Mouse (Mus musculus) liver, embryonic 14.5 days (tissue): ENCODE measurements around the gene Lrp2. TPM values are rescaled to one million over a fixed set of nuclear protein-coding genes. Genes with fewer than 3 reads are reported as not detected.

Source experiments
- ATAC-seq: fragments of 200-750 bp; cut with Nextera tagmentation; 2 replicates; pipeline ENCODE4 v1.8.0; 2017; ENCODE audit warnings: moderate number of reproducible peaks, mild to moderate bottlenecking, moderate library complexity; ENCODE audit not compliant: insufficient read depth
- DNase-seq, 3 experiments: peaks; one replicate each; pipeline ENCODE4 v3.0.0-alpha.2; 2012 to 2013; ENCODE audit warnings: low read depth in 3 of 3, low spot score in 3 of 3
- H3K27ac ChIP-seq: fragments of 300-500 bp; sonication (generic); 2 replicates; pipeline ENCODE4 v1.5.1; 2014; ENCODE audit warnings: moderate library complexity, mild to moderate bottlenecking, control low read depth, inconsistent platforms
- H3K27me3 ChIP-seq: fragments of 300-500 bp; sonication (generic); 2 replicates; pipeline ENCODE4 v1.6.1; 2014; ENCODE audit warnings: mild to moderate bottlenecking, low read length, moderate library complexity; ENCODE audit not compliant: control insufficient read depth, insufficient read depth
- H3K36me3 ChIP-seq: fragments of 300-500 bp; sonication (generic); replicated peaks from 2 replicates; pipeline ENCODE4 v1.6.1; 2014; ENCODE audit warnings: low read depth; ENCODE audit not compliant: control insufficient read depth, insufficient read depth
- H3K4me1 ChIP-seq, 2 experiments: fragments of 200-500 bp in 1 of 2; fragments of 300-500 bp in 1 of 2; sonication (generic) in 1 of 2; replicated peaks; 2 replicates each; pipeline ENCODE4 v1.6.1; 2012 to 2014; ENCODE audit warnings: antibody characterized with exemption in 1 of 2, inconsistent platforms in 1 of 2, low read length in 1 of 2; ENCODE audit not compliant: control insufficient read depth in 2 of 2, insufficient read depth in 2 of 2
- H3K4me2 ChIP-seq: fragments of 300-500 bp; sonication (generic); 2 replicates; pipeline ENCODE4 v1.6.1; 2014; ENCODE audit warnings: low read depth, mild to moderate bottlenecking, control low read depth, moderate library complexity
- H3K4me3 ChIP-seq, 2 experiments: fragments of 200-500 bp in 1 of 2; fragments of 300-500 bp in 1 of 2; sonication (generic) in 1 of 2; 2 replicates each; pipeline ENCODE4 v1.5.1; 2012 to 2014; ENCODE audit warnings: low read depth in 2 of 2, low read length in 2 of 2, mild to moderate bottlenecking in 2 of 2, control low read depth in 1 of 2, inconsistent platforms in 1 of 2, moderate library complexity in 1 of 2; ENCODE audit not compliant: insufficient read depth in 1 of 2
- H3K9ac ChIP-seq: fragments of 300-500 bp; sonication (generic); replicated peaks from 2 replicates; pipeline ENCODE4 v1.6.1; 2014; ENCODE audit warnings: mild to moderate bottlenecking, control low read depth, moderate library complexity
- H3K9me3 ChIP-seq: fragments of 300-500 bp; sonication (generic); 2 replicates; pipeline ENCODE4 v1.6.1; 2016; ENCODE audit warnings: low read length, mixed read lengths; ENCODE audit not compliant: control insufficient read depth
- CTCF ChIP-seq: IDR thresholded peaks from 2 replicates; pipeline ENCODE4 v1.5.1; 2016; ENCODE audit warnings: antibody characterized with exemption, low read depth, control low read depth
- EP300 ChIP-seq: IDR thresholded peaks from 2 replicates; pipeline ENCODE4 v1.6.1; 2016; ENCODE audit warnings: antibody characterized with exemption, low read depth
- WGBS: fragments of 180-500 bp; shearing (Covaris S2); extraction: QIAGEN DNeasy Blood & Tissue Kit; methylation state at CpG from one replicate; pipeline ENCODE4 v1.1.7; 2014; ENCODE audit not compliant: insufficient replicate concordance; 5-methylcytosine and 5-hydroxymethylcytosine counted together
- polyA plus RNA-seq, 2 experiments: library from polyadenylated mRNA; depleted of rRNA in 1 of 2; stranded (reverse) in 1 of 2; unstranded in 1 of 2; fragments of >200 nt; fragmentation: Nextera tagmentation in 1 of 2; extraction: Ambion mirVana in 1 of 2; gene quantifications; 2 replicates each; pipeline versions ENCODE4 v1.2.1 to v1.2.3; 2012 to 2014

Lrp2 gene
- polyA plus RNA-seq, 2 experiments, result 0.07 to 0.11 TPM

GRCm38 (mm10) chr2:69531528-69532055 is 54.3 kb downstream of the Lrp2 start:
- 28% methylated on average over 3 of the region's 3 CpGs for WGBS
- Histone ChIP-seq H3K9me3 (no peaks in the 10 kb centered on the region), H3K27me3 (no peaks in the 10 kb centered on the region), H3K27ac (no peak overlapping the region), H3K36me3 (no peaks in the 10 kb centered on the region), H3K4me2 (no peak overlapping the region), H3K9ac (no peak overlapping the region), H3K4me1 (peaks cover 0 to 9% of the 10 kb centered on the region in 2 experiments; a peak in 2 of 4 replicates), H3K4me3 (no peak overlapping the region)
- TF ChIP-seq EP300 (no peak), CTCF (no peak)
- no peak for ATAC-seq
- no peak for DNase-seq

DNA sequence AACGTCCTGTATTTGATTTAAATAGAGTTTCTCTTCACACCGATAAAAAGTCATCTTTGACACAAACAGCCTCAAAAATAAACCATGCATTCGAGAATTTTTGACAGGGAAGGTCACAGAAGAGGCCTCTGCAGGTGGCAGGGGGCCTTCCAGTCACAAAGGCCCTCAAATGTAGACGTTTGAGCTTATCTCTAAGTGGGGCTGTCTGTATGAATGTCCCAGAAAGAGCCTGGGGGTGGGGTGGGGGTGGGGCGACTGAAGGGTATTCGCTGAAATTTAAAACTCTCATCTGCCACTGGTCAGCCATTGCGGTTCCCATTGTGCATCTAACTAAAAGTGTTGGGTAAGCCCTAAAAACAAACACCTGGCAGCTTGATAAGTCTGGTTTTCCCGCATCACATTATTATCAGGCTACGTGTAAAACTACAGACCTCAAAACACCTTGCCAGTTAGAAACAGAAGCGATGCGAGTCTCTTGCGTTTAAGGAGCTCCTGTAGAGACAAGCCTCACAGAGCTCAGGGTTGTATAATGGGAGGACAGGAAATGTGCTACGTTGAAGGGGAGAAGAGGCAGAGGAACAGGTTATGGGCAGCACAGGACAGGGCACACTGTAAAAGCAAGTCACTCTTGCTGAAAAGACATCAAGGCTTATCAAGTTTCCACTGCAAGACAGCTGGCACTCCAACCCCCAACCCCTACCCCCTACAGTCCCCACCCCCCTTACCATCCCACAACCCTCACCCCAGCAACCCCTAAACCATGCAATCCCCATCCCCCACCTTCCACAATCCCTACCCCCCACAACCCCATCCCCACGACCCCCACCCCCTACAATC is 55.0 kb downstream of the Lrp2 start:
- no peak overlapping the region for H3K27ac ChIP-seq
- H3K4me1 ChIP-seq, result peaks cover 0 to 9% of the 10 kb centered on the region in 2 experiments; a peak in 2 of 4 replicates
- 15% methylated on average over 14 of the region's 14 CpGs for WGBS
- H3K9me3 ChIP-seq, result no peaks in the 10 kb centered on the region
- H3K36me3 ChIP-seq, result no peaks in the 10 kb centered on the region
- no peak overlapping the region for H3K4me3 ChIP-seq
- no peak overlapping the region for H3K9ac ChIP-seq
- no peak for ATAC-seq
- no peak for DNase-seq
- H3K4me2 ChIP-seq, result no peak overlapping the region; the same call in 1 of the 2 replicates
- TF ChIP-seq CTCF, result no peak
- TF ChIP-seq EP300, result no peak
- no peaks in the 10 kb centered on the region for H3K27me3 ChIP-seq

DNA sequence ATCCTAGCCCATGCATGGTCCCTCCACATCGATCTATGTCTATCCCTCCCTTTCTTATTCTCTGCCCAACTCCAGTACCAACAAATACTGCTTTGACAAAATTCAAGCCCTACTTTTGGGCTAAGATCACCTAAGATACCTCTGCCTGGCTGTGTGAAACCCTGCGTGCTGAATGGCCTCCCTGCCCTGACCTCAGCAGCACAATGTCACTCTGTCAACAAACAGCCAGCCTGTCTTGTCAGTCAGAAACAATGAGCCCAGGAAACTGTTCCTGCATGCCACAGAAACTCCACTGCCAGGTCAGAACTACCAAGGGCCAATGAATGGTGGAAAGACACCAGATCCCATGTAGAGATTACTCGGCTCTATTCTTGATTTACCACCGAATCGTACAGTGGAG is 55.7 kb downstream of the Lrp2 start:
- Histone ChIP-seq H3K36me3 (no peaks in the 10 kb centered on the region), H3K9ac (no peak overlapping the region), H3K4me3 (no peak overlapping the region), H3K9me3 (no peaks in the 10 kb centered on the region), H3K27ac (no peak overlapping the region), H3K27me3 (no peaks in the 10 kb centered on the region), H3K4me2 (no peak overlapping the region), H3K4me1 (peaks cover 0 to 9% of the 10 kb centered on the region in 2 experiments; a peak in 2 of 4 replicates)
- 44% methylated on average over 5 of the region's 5 CpGs for WGBS
- ATAC-seq (no peak), DNase-seq (no peak)
- TF ChIP-seq CTCF, result no peak
- no peak for TF ChIP-seq EP300

DNA sequence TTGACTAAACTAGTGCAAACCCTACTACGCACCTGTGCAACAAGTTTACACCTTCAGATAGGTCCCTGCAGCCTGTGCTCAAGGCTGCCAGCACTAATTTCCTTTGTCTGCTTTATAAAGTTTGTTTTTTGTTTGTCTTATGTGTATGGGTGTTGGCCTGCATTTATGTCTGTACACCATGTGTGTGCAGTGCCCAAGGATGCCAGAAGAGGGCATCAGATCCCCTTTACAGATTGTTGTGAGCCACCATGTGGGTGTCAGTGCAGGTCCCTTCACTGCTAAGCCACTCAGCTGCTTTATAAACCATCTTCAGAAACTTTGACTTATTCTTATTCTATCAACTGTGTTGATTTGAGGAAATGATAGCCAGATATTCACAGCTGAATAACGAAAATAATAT is 65.6 kb downstream of the Lrp2 start:
- Histone ChIP-seq H3K9ac (no peak overlapping the region), H3K4me2 (no peak overlapping the region), H3K36me3 (no peaks in the 10 kb centered on the region), H3K4me1 (no peaks in the 10 kb centered on the region), H3K27ac (no peak overlapping the region), H3K4me3 (no peak overlapping the region), H3K9me3 (no peaks in the 10 kb centered on the region), H3K27me3 (no peaks in the 10 kb centered on the region)
- WGBS, result 71% methylated on average over 2 of the region's 2 CpGs
- no peak; the same call in 1 of the 2 replicates for TF ChIP-seq CTCF
- no peak for TF ChIP-seq EP300
- ATAC-seq, result no peak
- no peak for DNase-seq

DNA sequence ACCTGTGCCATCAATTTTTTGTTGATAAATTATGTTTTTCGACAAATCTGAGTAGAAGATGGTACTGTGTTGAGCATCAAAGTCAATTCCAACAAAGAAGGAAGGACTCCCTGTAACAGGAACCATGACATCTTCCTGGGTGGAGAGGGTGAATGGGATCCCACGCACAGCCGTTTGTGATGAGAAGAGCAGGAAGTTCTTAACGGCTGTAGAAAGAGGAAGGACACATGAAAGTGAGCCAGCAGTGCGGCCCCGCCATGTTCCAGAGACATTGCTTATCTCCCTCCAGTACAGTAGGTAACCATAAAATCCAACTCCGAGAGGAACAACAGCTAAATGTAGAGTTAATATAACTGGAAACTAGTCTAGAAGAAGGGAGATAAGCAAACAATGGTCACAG is 67.6 kb downstream of the Lrp2 start:
- no peak for ATAC-seq
- Histone ChIP-seq H3K9me3 (no peaks in the 10 kb centered on the region), H3K4me2 (no peak overlapping the region), H3K27ac (no peak overlapping the region), H3K36me3 (no peaks in the 10 kb centered on the region), H3K4me3 (no peak overlapping the region), H3K27me3 (no peaks in the 10 kb centered on the region), H3K9ac (no peak overlapping the region), H3K4me1 (no peaks in the 10 kb centered on the region)
- DNase-seq, result no peak
- TF ChIP-seq EP300 (no peak), CTCF (no peak)
- 31% methylated on average over 7 of the region's 7 CpGs for WGBS
